Mouse (Mus musculus) lung, adult 2 months (tissue): ENCODE measurements around the gene Fbrs. TPM values are rescaled to one million over a fixed set of nuclear protein-coding genes. Genes with fewer than 3 reads are reported as not detected.
"Not testable (repeated sequence)": the region's sequence is repeated elsewhere in the genome, so short reads cannot be mapped to it uniquely, and the experiment has no call there.

ENCODE experiments used
- DNase-seq: peaks from one replicate; pipeline ENCODE4 v3.0.0; 2022
- H3K4me1 ChIP-seq: fragments of 200-500 bp; 2 replicates; pipeline ENCODE4 v1.6.1; 2011; ENCODE audit warnings: low read length; ENCODE audit not compliant: control insufficient read depth, insufficient read depth
- H3K4me3 ChIP-seq: fragments of 200-500 bp; replicated peaks from 2 replicates; pipeline ENCODE3; 2011; ENCODE audit warnings: low read depth, mild to moderate bottlenecking, control low read depth, low read length; ENCODE audit errors: extremely low read depth
- CTCF ChIP-seq: fragments of 200-500 bp; IDR thresholded peaks from 2 replicates; pipeline ENCODE4 v1.5.1; 2011; ENCODE audit warnings: mild to moderate bottlenecking, low read length, control low read depth; ENCODE audit not compliant: insufficient read depth
- POLR2A ChIP-seq: fragments of 200-500 bp; IDR thresholded peaks from 2 replicates; pipeline ENCODE4 v1.6.1; 2011; ENCODE audit warnings: low read depth, mild to moderate bottlenecking, control low read depth, low read length, borderline replicate concordance; ENCODE audit errors: extremely low read depth
- WGBS: fragments of 180-500 bp; shearing (Covaris S2); methylation state at CpG from one replicate; pipeline ENCODE4 v1.1.7; 2018; 5-methylcytosine and 5-hydroxymethylcytosine counted together
- polyA plus RNA-seq: library from polyadenylated mRNA; depleted of rRNA; stranded (reverse); fragments of >200 nt; gene quantifications from 2 replicates; pipeline ENCODE4 v1.2.3, GENCODE M21; 2012

Fbrs gene
- polyA plus RNA-seq, 1 experiment = 42.2 TPM

DNA sequence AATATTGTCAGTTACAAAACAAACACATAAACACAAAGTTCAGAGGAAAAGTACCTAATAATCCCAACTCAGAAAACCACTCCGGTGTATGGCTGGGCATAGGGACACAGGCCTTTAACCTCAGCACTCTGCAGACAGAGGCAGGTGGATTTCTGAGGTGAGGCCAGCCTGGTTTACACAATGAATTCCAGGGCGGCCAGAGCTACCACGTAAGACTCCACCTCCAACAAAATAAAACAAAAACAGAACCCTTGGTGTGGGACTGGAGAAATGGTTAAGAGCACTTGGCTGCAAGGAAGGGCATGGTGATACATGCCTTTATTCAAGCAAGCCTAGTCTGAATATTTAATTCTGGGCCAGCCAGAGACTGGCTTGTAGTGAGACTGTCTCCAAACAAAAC is 12.8 kb downstream of the Fbrs start:
- 63% methylated on average over 3 of the region's 3 CpGs for WGBS
- no peak for DNase-seq
- H3K4me1 ChIP-seq = no peaks in the 10 kb centered on the region
- no peak overlapping the region for H3K4me3 ChIP-seq
- TF ChIP-seq CTCF = no peak
- TF ChIP-seq POLR2A = no peak

DNA sequence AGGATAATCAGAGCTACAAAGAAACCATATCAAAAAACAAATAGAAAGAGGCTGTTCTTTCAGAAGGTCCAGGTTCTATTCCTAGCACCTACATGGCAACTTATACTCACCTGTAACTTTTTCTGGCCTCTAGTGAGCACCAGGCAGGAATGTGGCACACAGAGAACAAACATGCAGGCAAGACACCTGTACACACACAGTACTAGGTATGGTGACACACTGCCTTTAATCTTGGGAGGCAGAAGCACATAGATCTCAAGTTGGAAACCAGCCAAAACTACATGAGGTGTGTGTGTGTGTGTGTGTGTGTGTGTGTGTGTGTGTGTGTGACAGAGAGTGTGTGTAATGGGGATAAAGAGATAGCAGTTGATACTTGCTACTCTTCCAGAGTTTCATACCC is 15.6 kb downstream of the Fbrs start:
- Histone ChIP-seq H3K4me3 (no peak overlapping the region), H3K4me1 (no peaks in the 10 kb centered on the region)
- DNase-seq = no peak
- TF ChIP-seq CTCF = no peak
- TF ChIP-seq POLR2A = no peak

DNA sequence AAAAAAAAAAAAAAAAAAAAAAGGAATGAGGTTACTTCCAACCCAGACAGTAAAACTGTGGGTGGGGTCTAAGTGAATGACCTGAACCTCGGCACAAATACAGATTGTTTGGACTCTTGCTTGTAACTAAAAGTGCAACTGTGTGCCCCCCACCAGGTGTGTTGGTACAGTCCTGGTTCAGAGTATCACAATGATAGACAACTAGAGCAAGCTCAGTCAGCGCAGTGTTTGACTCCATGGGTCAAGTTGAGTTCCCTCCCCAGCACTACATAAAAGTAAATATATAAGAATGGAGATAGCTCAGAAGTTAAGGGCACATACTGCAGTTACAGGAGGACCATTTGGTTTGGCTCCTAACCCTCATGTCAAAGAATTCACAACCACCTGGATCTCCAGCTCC is 18.4 kb downstream of the Fbrs start:
- 64% methylated on average over 2 of the region's 2 CpGs for WGBS
- TF ChIP-seq CTCF (no peak), POLR2A (no peak)
- no peaks in the 10 kb centered on the region for H3K4me1 ChIP-seq
- no peak for DNase-seq
- H3K4me3 ChIP-seq = no peak overlapping the region

DNA sequence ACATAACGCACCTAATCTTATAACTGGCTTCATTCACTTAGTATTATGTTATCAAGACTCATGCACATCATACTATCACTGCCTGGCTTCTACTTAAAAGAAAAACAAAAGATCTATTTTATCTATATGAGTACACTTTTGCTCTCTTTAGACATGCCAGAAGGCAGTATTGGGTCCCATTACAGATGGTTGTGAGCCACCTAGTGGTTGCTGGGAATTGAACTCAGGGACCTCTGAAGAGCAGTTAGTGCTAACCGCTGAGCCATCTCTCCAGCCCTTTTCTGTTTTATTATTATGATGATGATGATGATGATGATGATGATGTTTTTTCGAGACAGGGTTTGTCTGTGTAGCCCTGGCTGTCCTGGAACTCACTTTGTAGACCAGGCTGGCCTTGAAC is 19.4 kb downstream of the Fbrs start:
- 45% methylated on average over 3 of the region's 3 CpGs for WGBS
- Histone ChIP-seq H3K4me3 (no peak overlapping the region), H3K4me1 (no peaks in the 10 kb centered on the region)
- TF ChIP-seq POLR2A (no peak), CTCF (0 out of 2 replicates have a peak, but pooled peaks have one; percentile 20)
- no peak for DNase-seq

DNA sequence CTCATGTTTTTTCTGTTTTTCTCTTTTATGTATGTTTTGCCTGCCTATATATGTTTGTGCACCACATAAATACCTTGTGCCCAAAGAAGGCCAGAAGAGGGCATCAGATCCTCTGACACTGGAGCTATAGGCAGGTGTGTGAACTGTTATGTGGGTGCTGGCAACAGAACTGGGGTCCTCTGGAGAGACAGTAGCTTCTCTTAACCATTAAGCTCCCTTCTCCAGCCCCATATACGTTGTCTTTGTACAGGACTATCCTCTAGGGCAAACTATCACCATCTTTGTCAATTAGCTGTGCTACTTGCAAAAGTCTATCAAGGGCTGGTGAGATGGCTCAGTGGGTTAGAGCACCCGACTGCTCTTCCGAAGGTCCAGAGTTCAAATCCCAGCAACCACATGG is 29.3 kb downstream of the Fbrs start:
- H3K4me1 ChIP-seq = peaks cover 3% of the 10 kb centered on the region
- TF ChIP-seq CTCF = no peak
- 95% methylated on average over 3 of the region's 3 CpGs for WGBS

DNA sequence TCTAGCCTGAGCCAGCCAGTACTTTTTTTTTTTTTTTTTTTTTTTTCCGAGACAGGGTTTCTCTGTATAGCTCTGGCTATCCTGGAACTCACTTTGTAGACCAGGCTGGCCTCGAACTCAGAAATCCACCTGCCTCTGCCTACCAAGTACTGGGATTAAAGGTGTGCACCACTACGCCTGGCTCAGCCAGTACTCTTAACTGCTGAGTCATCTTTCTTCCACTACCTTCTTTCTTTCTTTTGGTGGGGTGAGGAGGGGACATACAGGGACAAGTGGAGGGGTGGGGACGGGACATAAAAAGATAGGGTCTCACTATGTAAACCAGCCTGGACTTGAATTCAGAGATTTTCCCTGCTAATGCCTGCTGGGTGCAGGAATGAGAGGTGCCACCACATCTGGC is 30.8 kb downstream of the Fbrs start:
- 84% methylated on average over 4 of the region's 4 CpGs for WGBS

More for the DNA sequence above, 29.3 kb downstream of the Fbrs start:
- H3K4me3 ChIP-seq = no peak overlapping the region
- DNase-seq = no peak

DNA sequence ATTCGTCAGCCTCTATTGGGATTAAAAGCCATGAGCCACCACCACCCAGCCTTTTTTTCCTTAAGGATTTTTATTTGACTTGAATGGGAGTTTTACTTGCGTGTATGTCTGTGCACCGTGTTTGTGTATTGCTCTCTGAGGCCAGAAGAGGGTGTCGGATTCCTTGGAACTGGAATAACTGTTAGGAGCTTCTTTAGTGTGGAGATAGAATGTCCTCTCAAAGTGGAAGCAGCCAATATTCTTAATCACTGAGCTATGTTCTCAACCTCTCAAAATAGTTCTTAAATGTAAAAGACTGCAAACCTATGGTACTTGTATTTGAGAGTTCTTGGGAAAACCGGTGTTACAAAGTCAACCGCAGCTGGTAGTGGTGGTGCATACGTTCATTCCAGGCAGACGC is 32.2 kb downstream of the Fbrs start:
- no peak for DNase-seq
- 25% methylated on average over 8 of the region's 8 CpGs for WGBS
- TF ChIP-seq POLR2A = no peak
- TF ChIP-seq CTCF = no peak

More for the DNA sequence above, 30.8 kb downstream of the Fbrs start:
- H3K4me3 ChIP-seq, DNase-seq: not testable (repeated sequence)
- H3K4me1 ChIP-seq = peaks cover 10% of the 10 kb centered on the region

DNA sequence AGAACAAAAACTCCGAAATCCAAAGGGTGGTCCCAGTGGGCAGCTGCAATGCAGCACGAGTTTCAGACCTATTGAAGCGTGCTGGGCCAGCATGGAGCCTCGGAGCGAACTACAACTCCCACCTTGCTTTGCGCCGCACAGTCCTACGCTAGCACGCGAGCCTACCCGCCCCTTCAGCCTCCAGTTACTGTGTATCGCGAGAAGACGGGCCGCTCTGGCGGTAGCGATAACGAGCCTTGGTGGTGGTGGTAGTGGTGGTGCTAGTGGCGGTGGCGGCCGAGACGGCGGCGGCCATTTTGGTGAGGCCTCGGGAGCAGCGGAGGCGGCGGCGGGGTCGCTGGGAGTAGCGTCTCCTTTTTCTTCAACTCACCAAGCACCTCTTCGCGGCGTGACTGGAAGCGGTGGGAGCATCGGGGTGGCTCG is 32.8 kb downstream of the Fbrs start, which contains the start of gene Srcap:
Srcap (plus strand) TSS at position 176 of the 423 bp plus-strand sequence.
- peak within 1 kb of the TSS; percentile 90 for H3K4me3 ChIP-seq
- WGBS = under 1% methylated on average over 37 of the region's 37 CpGs
- DNase-seq = peak; percentile 93
- TF ChIP-seq CTCF = no peak
- TF ChIP-seq POLR2A = peak; percentile 94
- H3K4me1 ChIP-seq = peaks cover 10% of the 10 kb centered on the region

More for the DNA sequence above, 32.2 kb downstream of the Fbrs start:
- Histone ChIP-seq H3K4me3 (peak overlapping the region; percentile 0), H3K4me1 (peaks cover 10% of the 10 kb centered on the region)

DNA sequence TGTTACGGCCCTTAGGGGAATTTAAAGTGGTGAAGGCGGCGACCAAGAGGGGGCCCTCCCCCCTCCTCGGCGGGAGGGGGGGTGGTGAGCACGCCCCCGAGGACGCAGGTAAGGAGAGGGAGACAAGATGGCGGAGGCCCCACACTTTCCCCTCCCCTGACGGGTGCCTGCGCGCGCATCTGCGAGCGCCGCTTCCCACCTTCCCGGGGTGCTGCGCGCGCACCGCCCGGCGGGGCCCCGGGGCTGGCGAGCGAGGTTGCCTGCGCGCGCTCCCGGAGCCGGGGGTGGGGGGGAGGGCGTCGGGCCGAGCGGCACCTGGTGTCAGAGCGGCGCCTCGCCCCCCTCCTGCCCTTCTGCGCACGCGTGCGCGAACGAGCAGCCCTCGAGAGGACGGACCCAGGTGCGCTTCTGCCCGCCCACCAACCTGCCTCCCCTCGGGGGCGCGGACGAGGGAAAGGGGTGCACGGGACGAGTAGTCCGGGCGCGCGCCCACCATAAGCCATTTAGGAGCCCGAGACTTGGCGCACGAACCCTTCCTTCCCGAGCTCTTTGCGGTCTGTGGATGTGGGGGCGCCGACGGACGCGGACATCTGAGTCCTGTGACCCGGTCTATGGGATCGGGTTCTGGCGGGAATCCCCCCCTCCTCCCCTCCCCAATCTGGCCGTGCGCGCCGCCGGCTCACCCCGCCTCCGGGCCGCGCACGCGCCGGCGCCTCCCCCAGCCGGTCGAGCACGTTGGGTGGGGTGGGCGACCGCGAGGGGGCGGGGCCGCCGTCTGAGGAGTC is 33.4 kb downstream of the Fbrs start:
- peak; percentile 90 for DNase-seq
- Histone ChIP-seq H3K4me3 (peak overlapping the region; percentile 90), H3K4me1 (peaks cover 10% of the 10 kb centered on the region)
- WGBS = under 1% methylated on average over 92 of the region's 93 CpGs
- no peak for TF ChIP-seq CTCF
- TF ChIP-seq POLR2A = peak; percentile 32; the same call in 1 of the 2 replicates

DNA sequence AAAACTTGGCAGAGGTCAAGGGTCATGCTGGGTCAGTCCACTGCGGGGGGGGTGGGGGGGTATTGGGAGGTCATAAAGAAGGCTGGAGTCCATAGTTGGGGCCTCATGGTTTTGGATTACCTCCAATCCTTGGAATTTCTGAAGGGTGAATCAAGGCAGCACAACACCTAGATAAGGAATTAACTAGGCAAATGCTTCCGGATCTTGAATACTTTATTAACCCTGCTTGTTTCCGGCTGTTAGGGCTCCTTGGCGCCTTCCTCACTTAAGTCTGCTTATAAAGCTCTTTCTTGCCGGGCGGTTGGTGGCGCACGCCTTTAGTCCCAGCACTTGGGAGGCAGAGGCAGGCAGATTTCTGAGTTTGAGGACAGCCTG is 34.0 kb downstream of the Fbrs start:
- WGBS = 3% methylated on average over 8 of the region's 8 CpGs
- DNase-seq = peak; percentile 31

DNA sequence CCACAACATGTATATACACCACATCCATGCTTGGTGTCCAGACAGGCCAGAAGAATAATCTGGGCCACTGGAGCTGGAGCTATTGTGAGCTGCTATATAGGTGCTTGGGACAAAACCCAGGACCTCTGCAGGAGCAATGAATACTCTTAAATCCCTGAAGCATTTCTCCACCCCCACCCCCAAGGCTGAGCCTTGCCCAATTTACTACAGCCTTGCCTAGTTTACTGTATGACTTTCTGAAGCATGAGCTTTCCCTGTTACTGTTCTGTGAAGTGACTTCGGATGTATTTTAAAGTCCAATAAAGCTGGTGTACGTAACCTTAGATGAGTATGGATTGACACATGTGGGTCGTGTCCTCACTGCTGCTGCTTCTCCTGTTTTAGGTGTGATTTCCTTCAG is 34.8 kb downstream of the Fbrs start:
- TF ChIP-seq CTCF (no peak), POLR2A (no peak)
- 68% methylated on average over 3 of the region's 3 CpGs for WGBS
- H3K4me1 ChIP-seq = peaks cover 10% of the 10 kb centered on the region
- DNase-seq = no peak
- no peak overlapping the region for H3K4me3 ChIP-seq

More for the DNA sequence above, 34.0 kb downstream of the Fbrs start:
- peak overlapping the region; percentile 42 for H3K4me3 ChIP-seq
- H3K4me1 ChIP-seq = peaks cover 10% of the 10 kb centered on the region
- no peak for TF ChIP-seq POLR2A
- no peak for TF ChIP-seq CTCF
